Mouse (Mus musculus) hindbrain, embryonic 15.5 days (tissue): ENCODE data around the gene Adprh. TPM values are rescaled to one million over a fixed set of nuclear protein-coding genes. Genes with fewer than 3 reads are reported as not detected.

Source experiments
- ATAC-seq: fragments of 200-750 bp; cut with Nextera tagmentation; 2 replicates; pipeline ENCODE4 v1.8.0; 2017; ENCODE audit warnings: low read depth, moderate number of reproducible peaks, moderate TSS enrichment; ENCODE audit not compliant: low FRiP score
- H3K27ac ChIP-seq: fragments of 300-500 bp; sonication (generic); replicated peaks from 2 replicates; pipeline ENCODE4 v1.5.1; 2015; ENCODE audit warnings: mild to moderate bottlenecking, inconsistent platforms
- H3K27me3 ChIP-seq: fragments of 300-500 bp; sonication (generic); 2 replicates; pipeline ENCODE4 v1.6.1; 2015; ENCODE audit warnings: control low read depth, inconsistent platforms
- H3K36me3 ChIP-seq: fragments of 300-500 bp; sonication (generic); 2 replicates; pipeline ENCODE4 v1.6.1; 2015; ENCODE audit warnings: control low read depth, inconsistent platforms
- H3K4me1 ChIP-seq: fragments of 300-500 bp; sonication (generic); replicated peaks from 2 replicates; pipeline ENCODE4 v1.6.1; 2015; ENCODE audit warnings: control low read depth, inconsistent platforms
- H3K4me2 ChIP-seq: fragments of 300-500 bp; sonication (generic); 2 replicates; pipeline ENCODE4 v1.6.1; 2015; ENCODE audit warnings: moderate library complexity, mild to moderate bottlenecking, inconsistent platforms
- H3K4me3 ChIP-seq: fragments of 300-500 bp; sonication (generic); 2 replicates; pipeline ENCODE4 v1.5.1; 2015; ENCODE audit warnings: mild to moderate bottlenecking, inconsistent platforms
- H3K9ac ChIP-seq: fragments of 300-500 bp; sonication (generic); 2 replicates; pipeline ENCODE4 v1.6.1; 2015; ENCODE audit warnings: inconsistent platforms
- H3K9me3 ChIP-seq: fragments of 300-500 bp; sonication (generic); 2 replicates; pipeline ENCODE4 v1.6.1; 2016; ENCODE audit warnings: control low read depth, inconsistent platforms
- WGBS: fragments of 180-500 bp; shearing (Covaris S2); methylation state at CpG from one replicate; pipeline ENCODE4 v1.1.7; 2015; 5-methylcytosine and 5-hydroxymethylcytosine counted together
- polyA plus RNA-seq: library from polyadenylated mRNA; unstranded; fragments of >200 nt; fragmentation: Nextera tagmentation; extraction: Ambion mirVana; gene quantifications from 2 replicates; pipeline ENCODE4 v1.2.1, GENCODE M21; 2015

Gene Adprh
- polyA plus RNA-seq, 1 experiment from 2014 or later, result 165 TPM

- no peak overlapping the region for H3K4me2 ChIP-seq
- no peak overlapping the region for H3K9ac ChIP-seq
- WGBS, result 86% methylated on average over 7 of the region's 7 CpGs
Measured at GRCm38 (mm10) chr16:38462161-38462560, 9.7 kb upstream of the Adprh start.

GRCm38 (mm10) chr16:38461749-38462148 lies 9.2 kb upstream of the Adprh start:
- Histone ChIP-seq H3K27ac (no peak overlapping the region), H3K4me2 (no peak overlapping the region), H3K4me1 (no peaks in the 10 kb centered on the region), H3K4me3 (no peak overlapping the region), H3K36me3 (no peaks in the 10 kb centered on the region), H3K27me3 (no peaks in the 10 kb centered on the region), H3K9me3 (no peaks in the 10 kb centered on the region), H3K9ac (no peak overlapping the region)
- 81% methylated on average over 8 of the region's 8 CpGs for WGBS
- ATAC-seq, result no peak

More at GRCm38 (mm10) chr16:38462161-38462560, 9.7 kb upstream of the Adprh start:
- Histone ChIP-seq H3K27me3 (no peaks in the 10 kb centered on the region), H3K27ac (no peak overlapping the region), H3K36me3 (no peaks in the 10 kb centered on the region), H3K4me1 (no peaks in the 10 kb centered on the region), H3K9me3 (no peaks in the 10 kb centered on the region), H3K4me3 (no peak overlapping the region)
- ATAC-seq, result no peak

GRCm38 (mm10) chr16:38459990-38460389 lies 7.5 kb upstream of the Adprh start:
- Histone ChIP-seq H3K4me1 (no peaks in the 10 kb centered on the region), H3K4me3 (no peak overlapping the region), H3K27me3 (no peaks in the 10 kb centered on the region), H3K9me3 (no peaks in the 10 kb centered on the region), H3K36me3 (no peaks in the 10 kb centered on the region), H3K4me2 (no peak overlapping the region), H3K9ac (no peak overlapping the region), H3K27ac (no peak overlapping the region)
- 94% methylated on average over 4 of the region's 4 CpGs for WGBS
- ATAC-seq, result no peak

GRCm38 (mm10) chr16:38458600-38459280 lies 6.2 kb upstream of the Adprh start:
- no peaks in the 10 kb centered on the region for H3K4me1 ChIP-seq
- H3K9ac ChIP-seq, result no peak overlapping the region
- ATAC-seq, result no peak
- WGBS, result 71% methylated on average over 6 of the region's 6 CpGs
- H3K27ac ChIP-seq, result no peak overlapping the region
- H3K27me3 ChIP-seq, result no peaks in the 10 kb centered on the region
- H3K4me2 ChIP-seq, result no peak overlapping the region
- H3K9me3 ChIP-seq, result no peaks in the 10 kb centered on the region
- no peaks in the 10 kb centered on the region for H3K36me3 ChIP-seq
- H3K4me3 ChIP-seq, result no peak overlapping the region

GRCm38 (mm10) chr16:38456812-38457567 lies 4.5 kb upstream of the Adprh start:
- Histone ChIP-seq H3K9ac (no peak overlapping the region), H3K36me3 (no peaks in the 10 kb centered on the region), H3K9me3 (no peaks in the 10 kb centered on the region), H3K4me3 (no peak overlapping the region), H3K4me1 (no peaks in the 10 kb centered on the region), H3K27me3 (no peaks in the 10 kb centered on the region), H3K27ac (no peak overlapping the region), H3K4me2 (no peak overlapping the region)
- ATAC-seq, result no peak
- 55% methylated on average over 11 of the region's 11 CpGs for WGBS

- Histone ChIP-seq H3K27me3 (no peaks in the 10 kb centered on the region), H3K36me3 (no peaks in the 10 kb centered on the region), H3K4me1 (peaks cover 9% of the 10 kb centered on the region), H3K4me3 (no peak within 1 kb of the TSS), H3K27ac (no peak within 1 kb of the TSS), H3K4me2 (no peak within 1 kb of the TSS), H3K9me3 (no peaks in the 10 kb centered on the region), H3K9ac (no peak within 1 kb of the TSS)
- 74% methylated on average over 14 of the region's 17 CpGs for WGBS
- ATAC-seq, result no peak
Measured at GRCm38 (mm10) chr16:38455511-38456418, 3.3 kb upstream of the Adprh start, which contains the start of gene Cd80. Gene Cd80, plus strand, starts transcription at chr16:38455561.

- Histone ChIP-seq H3K4me1 (peaks cover 16% of the 10 kb centered on the region), H3K27ac (no peak overlapping the region), H3K27me3 (no peaks in the 10 kb centered on the region), H3K9me3 (no peaks in the 10 kb centered on the region), H3K36me3 (peaks cover 4% of the 10 kb centered on the region; the same call in 1 of the 2 replicates), H3K4me3 (no peak overlapping the region), H3K4me2 (no peak overlapping the region), H3K9ac (no peak overlapping the region)
- no peak for ATAC-seq
- WGBS, result 81% methylated on average over 11 of the region's 11 CpGs
Measured at GRCm38 (mm10) chr16:38454533-38455254, 2.2 kb upstream of the Adprh start.

GRCm38 (mm10) chr16:38453952-38454351 lies 1.4 kb upstream of the Adprh start:
- no peak overlapping the region for H3K4me2 ChIP-seq
- H3K27me3 ChIP-seq, result no peaks in the 10 kb centered on the region
- H3K4me1 ChIP-seq, result peaks cover 17% of the 10 kb centered on the region
- no peak overlapping the region for H3K4me3 ChIP-seq
- peaks cover 11% of the 10 kb centered on the region for H3K36me3 ChIP-seq
- H3K9ac ChIP-seq, result no peak overlapping the region
- no peak overlapping the region for H3K27ac ChIP-seq
- ATAC-seq, result no peak
- no peaks in the 10 kb centered on the region for H3K9me3 ChIP-seq
- 88% methylated on average over 4 of the region's 4 CpGs for WGBS

- H3K4me2 ChIP-seq, result peak overlapping the region; percentile 69
- H3K9ac ChIP-seq, result peak overlapping the region; percentile 76
- peaks cover 17% of the 10 kb centered on the region for H3K4me1 ChIP-seq
- H3K9me3 ChIP-seq, result no peaks in the 10 kb centered on the region
- peak overlapping the region; percentile 56 for H3K4me3 ChIP-seq
- WGBS, result 27% methylated on average over 3 of the region's 3 CpGs
- peak overlapping the region; percentile 85 for H3K27ac ChIP-seq
- no peaks in the 10 kb centered on the region for H3K27me3 ChIP-seq
- no peak for ATAC-seq
- peaks cover 19% of the 10 kb centered on the region for H3K36me3 ChIP-seq
Measured at GRCm38 (mm10) chr16:38453203-38453553, 675 bp upstream of the Adprh start.

GRCm38 (mm10) chr16:38451421-38452205 lies 890 bp downstream of the Adprh start:
- peak overlapping the region; percentile 76 for H3K9ac ChIP-seq
- peak overlapping the region; percentile 56 for H3K4me3 ChIP-seq
- H3K4me1 ChIP-seq, result peaks cover 17% of the 10 kb centered on the region
- H3K27ac ChIP-seq, result peak overlapping the region; percentile 85
- H3K36me3 ChIP-seq, result peaks cover 31% of the 10 kb centered on the region
- H3K4me2 ChIP-seq, result peak overlapping the region; percentile 69
- no peak for ATAC-seq
- 44% methylated on average over 12 of the region's 12 CpGs for WGBS
- no peaks in the 10 kb centered on the region for H3K9me3 ChIP-seq
- H3K27me3 ChIP-seq, result no peaks in the 10 kb centered on the region

- no peak overlapping the region for H3K9ac ChIP-seq
- H3K9me3 ChIP-seq, result no peaks in the 10 kb centered on the region
- H3K4me2 ChIP-seq, result no peak overlapping the region
- H3K27ac ChIP-seq, result no peak overlapping the region
- H3K36me3 ChIP-seq, result peaks cover 40% of the 10 kb centered on the region
- no peaks in the 10 kb centered on the region for H3K27me3 ChIP-seq
- no peak overlapping the region for H3K4me3 ChIP-seq
- no peak for ATAC-seq
- 91% methylated on average over 7 of the region's 7 CpGs for WGBS
- H3K4me1 ChIP-seq, result peaks cover 17% of the 10 kb centered on the region
Measured at GRCm38 (mm10) chr16:38450707-38451106, 1.8 kb downstream of the Adprh start.
